Mouse (Mus musculus) macrophage (primary cell): ENCODE measurements around the gene Lsr. TPM values are rescaled to one million over a fixed set of nuclear protein-coding genes. Genes with fewer than 3 reads are reported as not detected.
"Not testable (repeated sequence)": the region's sequence is repeated elsewhere in the genome, so short reads cannot be mapped to it uniquely, and the experiment has no call there.

Experiments
- H3K27ac ChIP-seq: fragments of 350-480 bp; formaldehyde crosslinking; 2 replicates; pipeline ENCODE4 v1.9.0; 2021
- H3K36me3 ChIP-seq: fragments of 350-480 bp; formaldehyde crosslinking; 2 replicates; pipeline ENCODE4 v1.9.0; 2021; ENCODE audit errors: inconsistent target
- H3K4me3 ChIP-seq: fragments of 350-480 bp; formaldehyde crosslinking; 2 replicates; pipeline ENCODE4 v1.9.0; 2021; ENCODE audit errors: inconsistent target
- H3K79me2 ChIP-seq: fragments of 350-480 bp; formaldehyde crosslinking; 2 replicates; pipeline ENCODE4 v1.9.0; 2021; ENCODE audit errors: inconsistent target
- WGBS: methylation state at CpG from one replicate; pipeline ENCODE4 v1.1.7; 2026; ENCODE audit warnings: inconsistent platforms; ENCODE audit not compliant: missing documents; 5-methylcytosine and 5-hydroxymethylcytosine counted together
- polyA plus RNA-seq: library from polyadenylated mRNA; stranded (reverse); fragments of 250-400 nt; gene quantifications from 3 replicates; pipeline ENCODE4 v1.2.4, GENCODE M21; 2018; ENCODE audit warnings: inconsistent platforms

Gene Lsr
- polyA plus RNA-seq, 1 experiment from 2014 or later = 0.29 TPM

DNA sequence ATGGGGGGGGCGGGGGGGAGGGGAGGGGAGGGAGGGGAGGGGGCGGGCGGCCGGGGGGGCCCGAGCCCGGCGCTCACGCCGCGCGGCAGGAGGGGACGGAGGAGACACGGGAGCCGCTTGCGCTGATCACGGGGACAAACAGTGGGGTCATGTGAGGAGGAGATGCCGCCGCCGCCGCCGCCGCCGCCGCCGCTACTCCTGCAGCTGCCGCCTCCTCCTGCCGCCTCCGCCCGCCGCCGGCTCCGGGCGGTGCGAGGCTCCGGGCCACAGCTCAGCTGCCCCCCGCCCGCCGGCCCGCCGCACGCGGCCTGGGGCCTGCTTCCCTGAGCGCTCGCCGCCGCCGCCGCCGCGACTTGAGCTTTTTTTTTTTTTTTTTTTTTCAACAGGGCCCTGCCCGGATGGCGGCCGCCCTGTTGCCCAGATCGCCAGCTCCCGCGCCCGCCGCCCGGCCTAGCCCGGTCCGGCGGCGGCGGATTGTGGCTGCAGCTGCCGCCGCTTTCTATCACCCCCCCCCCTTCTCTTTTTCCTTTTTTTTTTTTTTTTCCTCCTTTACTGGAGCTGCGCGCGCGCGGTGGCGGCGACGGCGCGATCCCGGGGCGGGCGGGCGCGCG lies 16.4 kb downstream of the Lsr start, which contains the start of gene Usf2:
Gene Usf2 (minus strand): TSS at position 48 of the 611 bp plus-strand sequence.
- 0% methylated on average over 24 of the region's 82 CpGs for WGBS
- peak within 1 kb of the TSS; percentile 61 for H3K4me3 ChIP-seq
- peaks cover 17% of the 10 kb centered on the region; the same call in 1 of the 2 replicates for H3K36me3 ChIP-seq
- peaks cover 31% of the 10 kb centered on the region for H3K79me2 ChIP-seq
- H3K27ac ChIP-seq = peak within 1 kb of the TSS; percentile 73

DNA sequence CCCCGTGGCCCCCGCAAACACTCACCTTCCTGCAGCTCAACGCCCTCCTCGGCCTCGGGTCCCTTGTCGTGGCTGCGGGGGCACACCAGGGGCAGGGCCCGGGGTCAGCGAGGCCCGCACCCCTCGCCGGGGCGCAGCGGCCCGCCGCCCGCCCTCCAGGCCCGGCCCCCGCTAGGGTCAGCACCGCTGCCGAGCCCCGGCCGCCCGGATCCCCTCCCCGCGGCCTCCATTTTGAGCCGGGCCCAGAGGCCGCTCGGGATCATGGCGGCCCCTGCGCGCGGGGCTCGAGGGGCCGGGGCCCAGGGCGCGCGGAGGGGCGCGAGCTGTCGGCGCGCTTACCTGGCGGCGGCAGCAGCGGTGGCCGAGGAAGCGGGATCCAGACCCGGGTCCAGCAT lies 16.9 kb downstream of the Lsr start:
- Histone ChIP-seq H3K27ac (no peak overlapping the region), H3K4me3 (no peak overlapping the region), H3K79me2 (peaks cover 36% of the 10 kb centered on the region), H3K36me3 (peaks cover 22% of the 10 kb centered on the region; the same call in 1 of the 2 replicates)
- 3% methylated on average over 22 of the region's 49 CpGs for WGBS

DNA sequence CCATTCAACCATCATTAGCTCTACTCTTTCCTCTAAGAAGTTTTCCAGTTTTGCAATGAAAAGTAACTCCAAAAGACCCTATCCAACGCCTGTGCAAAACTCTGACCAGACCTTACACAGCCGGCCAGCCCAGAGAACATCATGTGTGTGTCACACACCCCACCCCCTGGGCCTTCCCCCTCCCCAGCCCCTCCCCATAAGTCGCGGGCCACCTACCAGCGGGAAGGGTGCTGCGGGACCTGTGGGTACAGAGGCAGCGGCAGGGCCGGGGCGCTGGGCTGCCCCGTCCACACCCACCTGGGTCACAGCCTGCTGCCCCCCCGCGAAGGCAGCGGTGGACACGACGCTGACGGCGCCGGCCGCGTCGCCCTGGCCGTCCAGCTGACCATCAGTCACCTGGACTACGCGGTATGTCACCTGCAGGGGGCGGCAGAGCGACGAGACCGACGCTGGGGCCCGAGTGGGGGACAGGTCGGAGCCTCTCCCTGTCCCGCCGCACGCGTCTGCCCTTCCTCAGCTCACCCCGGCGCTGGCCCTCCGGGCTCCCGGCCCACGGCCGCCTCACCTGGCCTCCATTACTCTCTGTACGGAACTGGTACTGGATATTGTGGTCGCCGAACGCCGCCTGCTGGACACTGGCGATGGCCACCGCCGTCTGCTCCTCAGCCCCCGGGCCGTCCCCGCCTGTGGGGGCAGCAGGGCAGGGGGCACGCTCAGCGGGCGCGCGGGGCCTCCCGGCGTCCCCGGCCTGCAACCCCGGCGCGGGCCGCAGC lies 17.5 kb downstream of the Lsr start:
- WGBS = 2% methylated on average over 45 of the region's 64 CpGs
- Histone ChIP-seq H3K27ac (no peak overlapping the region), H3K4me3 (no peak overlapping the region), H3K79me2 (peaks cover 42% of the 10 kb centered on the region), H3K36me3 (peaks cover 28% of the 10 kb centered on the region)

DNA sequence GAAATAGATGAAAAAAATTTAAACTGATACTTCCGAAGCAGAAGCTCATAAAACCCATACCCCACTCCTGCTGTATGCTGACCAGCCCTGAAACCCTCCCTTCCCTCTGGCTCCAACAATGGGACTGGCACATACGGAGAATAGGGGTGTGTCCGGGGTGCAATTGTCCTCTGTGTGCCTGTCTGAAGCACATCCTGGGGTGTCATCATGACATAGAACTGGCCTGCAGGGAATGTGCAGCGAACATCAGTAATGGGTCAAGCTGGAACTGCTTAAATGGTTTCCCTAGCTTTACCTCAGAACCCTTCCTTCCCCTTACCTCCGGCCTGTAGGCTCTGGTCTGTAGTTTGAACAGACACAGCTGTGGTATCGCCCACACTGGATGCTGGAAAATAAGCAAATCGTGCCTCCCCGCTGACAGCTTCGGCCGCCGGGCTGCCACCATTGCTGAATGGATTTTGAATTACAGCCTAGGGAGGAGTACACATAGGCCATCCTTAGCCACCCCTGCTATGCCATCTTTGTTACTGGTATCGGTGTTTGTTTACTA lies 18.2 kb downstream of the Lsr start:
- Histone ChIP-seq H3K36me3 (peaks cover 35% of the 10 kb centered on the region), H3K27ac (0 out of 2 replicates have a peak overlapping the region, but pooled peaks have one; percentile 76), H3K4me3 (no peak overlapping the region), H3K79me2 (peaks cover 49% of the 10 kb centered on the region)
- WGBS = 90% methylated on average over 12 of the region's 12 CpGs

DNA sequence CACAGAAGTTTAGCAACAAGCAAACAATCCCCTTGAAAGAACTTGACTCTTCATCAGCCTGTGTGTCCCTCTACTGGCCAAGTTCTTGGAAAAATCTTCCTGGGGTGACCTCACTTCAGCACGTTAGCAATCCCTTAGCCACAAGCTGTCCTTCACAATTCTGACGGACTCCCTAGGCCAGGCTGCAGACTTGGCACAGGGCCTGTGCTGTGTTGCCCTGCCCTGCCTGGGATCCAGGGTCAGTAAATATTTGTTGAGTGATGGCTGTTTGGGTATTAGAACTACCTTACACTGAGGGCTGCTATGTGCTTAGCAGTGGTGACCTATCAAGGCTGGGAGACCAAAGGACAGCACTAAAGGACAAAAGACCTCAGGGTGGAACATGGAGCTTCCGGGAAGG lies 19.2 kb downstream of the Lsr start:
- peaks cover 45% of the 10 kb centered on the region for H3K36me3 ChIP-seq

DNA sequence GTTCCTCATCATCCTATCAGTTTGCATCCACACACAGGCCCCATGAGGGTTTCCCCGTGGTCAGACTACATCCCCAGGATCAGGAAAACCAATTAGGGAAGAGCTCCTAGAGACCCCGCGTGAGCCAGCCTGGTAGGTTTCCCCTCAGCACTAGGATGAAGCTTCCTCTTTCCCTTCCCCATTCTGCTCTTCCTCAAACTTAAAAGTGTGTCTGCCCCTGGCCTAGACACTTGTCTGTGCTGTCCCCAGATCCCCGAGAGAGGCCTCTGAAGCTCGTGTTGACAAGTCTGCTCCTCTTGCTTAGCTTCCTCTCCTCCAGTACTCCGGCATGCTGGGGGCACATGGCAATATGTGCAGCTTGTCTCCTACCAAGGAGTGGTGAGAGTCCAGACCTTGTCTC lies 19.8 kb downstream of the Lsr start:
- Histone ChIP-seq H3K4me3 (no peak overlapping the region), H3K36me3 (peaks cover 47% of the 10 kb centered on the region), H3K79me2 (peaks cover 58% of the 10 kb centered on the region), H3K27ac (peak overlapping the region; percentile 76)
- 0% methylated on average over 6 of the region's 6 CpGs for WGBS

More for the DNA sequence above, 19.2 kb downstream of the Lsr start:
- H3K79me2 ChIP-seq = peaks cover 60% of the 10 kb centered on the region
- no peak overlapping the region for H3K4me3 ChIP-seq
- peak overlapping the region; percentile 76 for H3K27ac ChIP-seq
- 59% methylated on average over 3 of the region's 3 CpGs for WGBS

DNA sequence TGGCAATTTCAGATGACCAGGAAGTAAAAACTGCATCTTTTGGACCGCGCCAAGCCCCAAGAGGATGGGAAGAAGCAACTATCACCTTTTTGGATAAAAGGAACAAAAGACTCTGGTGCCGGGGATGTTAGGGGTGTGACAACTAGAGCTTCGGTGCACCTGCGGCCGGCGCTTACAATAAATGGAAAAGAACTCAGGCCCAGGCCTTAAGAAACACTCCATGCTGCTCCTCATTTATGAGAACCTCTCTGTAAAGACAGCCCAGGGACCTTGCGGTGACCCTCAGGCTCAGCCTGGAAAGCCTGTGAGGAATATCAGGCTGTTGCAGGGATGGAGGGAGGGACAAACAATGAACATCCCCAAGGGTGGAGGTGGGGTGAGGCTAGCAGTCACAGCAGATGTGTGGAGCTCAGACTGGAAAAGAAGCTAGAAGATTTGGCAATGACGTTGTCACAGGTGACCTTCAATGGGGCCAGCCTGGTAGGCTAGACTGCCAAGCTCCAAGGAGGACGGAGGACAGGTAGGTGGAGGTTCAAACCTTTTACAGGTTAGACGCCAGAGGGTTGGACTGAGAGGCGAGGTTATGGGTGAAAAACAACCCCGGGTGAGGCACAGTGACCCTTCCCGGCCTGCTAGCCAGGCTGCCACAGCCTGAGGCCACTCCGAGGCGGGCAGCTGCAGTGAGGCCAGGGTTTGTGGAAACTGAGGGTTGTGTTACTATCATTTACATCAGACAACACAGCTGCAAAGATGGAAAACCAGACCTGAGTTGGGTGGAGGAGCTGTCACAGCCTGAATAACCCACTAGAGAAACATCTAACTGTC lies 20.6 kb downstream of the Lsr start:
- Histone ChIP-seq H3K36me3 (peaks cover 47% of the 10 kb centered on the region), H3K27ac (peak overlapping the region; percentile 38), H3K79me2 (peaks cover 50% of the 10 kb centered on the region), H3K4me3 (no peak overlapping the region)
- 95% methylated on average over 14 of the region's 16 CpGs for WGBS

DNA sequence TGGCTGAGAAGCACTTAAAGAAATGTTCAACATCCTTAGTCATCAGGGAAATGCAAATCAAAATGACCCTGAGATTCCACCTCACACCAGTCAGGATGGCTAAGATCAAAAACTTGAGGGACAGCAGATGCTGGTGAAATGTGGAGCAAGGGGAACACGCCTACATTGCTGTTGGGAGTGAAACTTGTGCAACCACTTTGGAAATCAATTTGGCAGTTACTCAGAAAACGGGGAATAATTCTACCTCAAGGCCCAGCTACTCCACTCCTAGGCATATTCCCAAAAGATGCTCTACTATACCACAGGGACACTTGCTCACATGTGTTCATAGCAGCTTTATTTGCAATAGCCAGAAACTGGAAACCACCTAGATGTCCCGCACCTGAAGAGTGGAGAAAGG lies 23.4 kb downstream of the Lsr start:
- WGBS = 95% methylated on average over 3 of the region's 3 CpGs
- not testable (repeated sequence) for H3K27ac ChIP-seq
- H3K36me3 ChIP-seq = peaks cover 50% of the 10 kb centered on the region

DNA sequence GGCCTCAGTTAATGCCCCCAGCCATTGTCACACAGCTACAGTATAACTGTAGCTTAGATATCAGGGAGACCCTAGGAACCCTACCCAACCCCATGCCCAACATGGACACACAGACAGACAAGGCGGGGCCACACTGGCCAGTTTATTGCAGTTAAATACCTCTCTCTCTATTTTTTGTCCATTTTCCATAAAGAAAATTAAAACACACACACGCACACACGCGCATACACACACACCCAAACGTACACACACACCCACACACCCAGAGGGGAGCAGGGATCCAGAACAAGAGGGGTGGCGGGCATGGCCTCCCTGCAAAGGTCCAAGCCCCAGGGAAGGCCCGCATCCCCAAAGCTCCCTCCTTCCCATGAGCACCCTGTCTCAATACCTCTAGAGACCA lies 27.4 kb downstream of the Lsr start:
- Histone ChIP-seq H3K4me3 (no peak overlapping the region), H3K79me2 (peaks cover 19% of the 10 kb centered on the region; the same call in 1 of the 2 replicates), H3K36me3 (peaks cover 25% of the 10 kb centered on the region), H3K27ac (no peak overlapping the region)
- 97% methylated on average over 6 of the region's 7 CpGs for WGBS

More for the DNA sequence above, 23.4 kb downstream of the Lsr start:
- H3K79me2 ChIP-seq = peaks cover 42% of the 10 kb centered on the region
- not testable (repeated sequence) for H3K4me3 ChIP-seq

DNA sequence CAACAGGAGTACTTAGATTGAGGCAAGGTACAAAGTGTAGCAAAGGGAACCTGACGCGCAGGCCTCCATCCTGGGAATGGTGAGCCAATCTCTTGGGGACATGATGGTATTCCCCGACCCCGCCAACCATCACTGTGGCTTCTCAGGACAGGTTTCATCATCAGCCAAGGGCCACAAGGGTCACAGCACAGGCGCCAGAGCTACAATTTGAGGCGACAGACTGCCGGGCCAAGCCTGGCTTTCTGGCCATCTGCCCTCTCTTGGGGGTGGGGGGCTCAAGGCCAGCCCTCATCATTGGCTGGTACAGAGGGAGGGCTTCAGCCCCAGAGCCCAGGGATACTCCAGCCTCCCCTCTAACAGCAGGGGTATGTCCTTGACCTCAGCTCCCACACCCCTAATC lies 27.8 kb downstream of the Lsr start:
- not testable (repeated sequence) for H3K4me3 ChIP-seq, H3K27ac ChIP-seq
- peaks cover 21% of the 10 kb centered on the region for H3K36me3 ChIP-seq
- H3K79me2 ChIP-seq = peaks cover 15% of the 10 kb centered on the region; the same call in 1 of the 2 replicates
- 90% methylated on average over 5 of the region's 7 CpGs for WGBS

DNA sequence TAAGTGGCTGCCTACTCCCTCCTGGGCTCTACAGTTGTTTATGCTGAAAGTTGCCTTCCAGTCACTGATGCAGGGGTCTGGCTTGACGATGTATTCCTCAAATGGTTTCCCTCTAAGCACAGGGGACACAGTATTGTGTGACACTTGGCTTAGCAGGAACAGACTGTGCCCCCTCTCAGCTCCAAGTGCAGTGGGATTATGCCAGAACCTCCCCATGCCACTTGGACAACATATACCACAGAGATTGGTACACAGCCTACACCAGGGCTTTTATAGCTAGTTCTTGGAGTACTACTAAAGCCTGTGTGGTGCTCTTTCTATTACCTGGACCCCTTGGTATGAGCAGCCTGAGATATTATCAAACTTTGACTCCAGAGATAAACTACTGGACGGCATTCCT lies 28.6 kb downstream of the Lsr start:
- not testable (repeated sequence) for H3K27ac ChIP-seq, H3K4me3 ChIP-seq, H3K79me2 ChIP-seq
- peaks cover 13% of the 10 kb centered on the region for H3K36me3 ChIP-seq
- 90% methylated on average over 2 of the region's 2 CpGs for WGBS

DNA sequence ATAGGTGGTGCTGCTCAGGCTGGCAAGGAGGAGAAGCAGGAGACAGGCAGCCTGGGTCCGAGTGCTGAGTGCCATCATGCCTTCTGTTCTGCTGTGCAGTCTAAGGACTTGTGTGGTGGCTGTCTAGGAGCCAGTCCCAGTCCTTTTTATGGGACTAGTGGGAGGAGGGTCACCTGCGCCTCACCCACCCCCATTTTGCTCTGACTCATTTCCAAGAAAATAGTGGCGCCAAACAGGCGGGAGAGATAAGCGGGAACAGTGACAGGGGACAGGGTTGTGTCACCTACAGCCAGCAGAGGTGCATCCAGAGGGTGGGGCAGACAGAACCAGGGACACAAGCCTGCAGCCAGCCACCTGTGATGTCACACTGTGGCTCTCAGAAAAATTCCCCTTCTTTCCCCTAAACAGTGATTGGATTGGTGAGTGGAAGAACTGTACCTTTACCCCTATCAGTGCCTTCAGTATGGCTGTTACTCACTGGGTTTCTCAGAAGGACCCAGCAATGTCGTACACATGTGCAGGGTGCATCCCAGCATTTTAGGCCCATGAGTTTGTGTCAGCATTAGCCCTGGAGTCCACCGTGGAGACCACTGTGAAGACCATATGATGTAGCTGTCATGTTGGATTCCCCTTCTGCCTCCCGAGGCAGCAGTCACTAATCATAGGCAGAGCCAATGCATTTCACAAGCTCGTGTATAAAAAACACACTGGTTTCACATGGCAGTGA lies 29.2 kb downstream of the Lsr start, which contains the start of gene Hamp:
Gene Hamp (minus strand): TSS at position 124 of the 727 bp plus-strand sequence.
- Histone ChIP-seq H3K27ac (no peak within 1 kb of the TSS), H3K79me2 (peaks cover 1% of the 10 kb centered on the region; the same call in 1 of the 2 replicates), H3K36me3 (peaks cover 7% of the 10 kb centered on the region), H3K4me3 (no peak within 1 kb of the TSS)
- 76% methylated on average over 8 of the region's 9 CpGs for WGBS

DNA sequence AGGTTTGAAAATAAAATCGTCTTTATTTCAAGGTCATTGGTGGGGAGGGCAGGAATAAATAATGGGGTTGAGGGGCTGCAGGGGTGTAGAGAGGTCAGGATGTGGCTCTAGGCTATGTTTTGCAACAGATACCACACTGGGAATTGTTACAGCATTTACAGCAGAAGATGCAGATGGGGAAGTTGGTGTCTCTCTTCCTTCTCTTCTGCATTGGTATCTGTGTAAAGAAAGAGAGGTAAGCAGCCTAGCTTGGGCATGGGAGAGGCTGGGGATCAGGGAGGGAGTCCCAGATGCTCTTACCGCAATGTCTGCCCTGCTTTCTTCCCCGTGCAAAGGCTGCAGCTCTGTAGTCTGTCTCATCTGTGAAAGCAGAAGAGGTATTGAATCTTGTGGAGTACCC lies 30.9 kb downstream of the Lsr start:
- H3K27ac ChIP-seq, H3K36me3 ChIP-seq, H3K79me2 ChIP-seq, H3K4me3 ChIP-seq: not testable (repeated sequence)
- 3% methylated on average over 3 of the region's 3 CpGs for WGBS

DNA sequence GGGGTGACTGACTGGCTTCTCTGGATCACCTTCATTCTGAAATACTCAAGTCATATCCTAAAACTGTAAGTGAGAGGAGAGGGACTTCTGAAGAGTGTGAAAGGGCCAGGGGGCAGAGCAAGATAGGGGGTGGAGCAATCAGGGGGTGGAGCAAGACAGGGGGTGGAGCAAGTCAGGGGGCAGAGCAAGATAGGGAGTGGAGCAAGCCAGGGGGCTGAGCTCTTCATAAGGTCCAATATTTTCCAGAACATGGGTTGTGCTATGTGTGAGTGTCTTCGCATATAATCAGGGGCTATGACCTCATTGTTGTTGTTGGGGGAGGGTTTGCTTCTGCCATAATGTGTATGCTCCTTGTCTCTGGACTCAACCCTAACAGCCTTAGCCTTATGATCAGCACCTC lies 33.2 kb downstream of the Lsr start:
- not testable (repeated sequence) for H3K36me3 ChIP-seq, H3K4me3 ChIP-seq, H3K27ac ChIP-seq, H3K79me2 ChIP-seq
- 100% methylated on average over 1 of the region's 1 CpGs for WGBS
